Mouse (Mus musculus) G1E (cell line): ENCODE results near the gene Celf5.

Experiments
- CTCF ChIP-seq: IDR thresholded peaks from 2 replicates; pipeline ENCODE4 v1.5.1; 2012; ENCODE audit warnings: low read depth, low read length, inconsistent platforms, mixed read lengths
- TAL1 ChIP-seq: conservative IDR thresholded peaks from 2 replicates; pipeline ENCODE4 v1.6.1; 2012; ENCODE audit warnings: low read depth, low read length, inconsistent platforms, mixed read lengths

DNA sequence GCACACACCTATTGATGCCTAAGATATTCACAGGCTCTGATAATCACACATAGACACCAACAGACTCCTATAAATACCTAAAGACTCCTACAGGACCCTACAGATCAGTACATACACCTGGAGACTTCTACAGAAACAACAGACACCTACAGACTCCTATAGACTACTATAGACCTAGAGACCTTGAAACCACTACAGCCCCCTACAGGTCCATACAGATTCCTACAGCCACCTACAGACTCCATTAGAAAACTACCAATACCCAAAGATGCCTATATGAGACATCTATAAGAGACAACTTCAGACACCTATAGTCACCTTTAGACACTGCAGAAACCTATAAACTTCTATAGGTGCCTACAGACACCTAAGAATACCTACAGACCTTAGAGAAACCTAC, 41.5 kb downstream of the Celf5 start:
- TF ChIP-seq CTCF (no peak), TAL1 (no peak)
